In the genomic region with DNA sequence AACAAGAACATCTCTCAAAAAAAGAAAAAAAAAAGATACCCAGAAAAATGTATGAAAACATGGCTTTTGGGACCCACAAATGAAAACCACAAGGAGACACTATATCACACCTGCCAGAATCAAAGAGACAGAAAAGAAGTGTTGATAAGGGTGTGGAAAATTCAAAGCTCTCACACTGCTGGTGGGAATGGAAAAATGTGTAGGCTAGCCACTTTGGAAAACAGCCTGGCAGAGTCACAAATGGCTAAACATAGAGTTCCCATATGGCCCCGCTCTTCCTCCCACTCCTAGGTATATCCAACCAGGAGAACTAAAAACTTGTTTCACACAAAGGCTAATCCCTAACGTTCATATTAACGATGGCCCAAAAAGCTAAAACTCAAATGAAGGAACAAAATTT, we compare ENCODE assay signal across 29 mouse cellular contexts.
DNase-seq lines count a peak whose midpoint lies in the region; ATAC-seq and TF ChIP-seq lines count a peak whose summit lies in the region.
"Had no signal": no experiment of that assay in that cellular context is flagged by ENCODE, and none has a peak within 500 bp of the region (broad histone marks: within the 10 kb centered on the region; RNA-seq: fewer than 3 reads in every experiment).

No protein-coding gene starts in this region.

- WGBS in midbrain, embryonic 14.5 days, result 89% methylated on average over 3 of the region's 3 CpGs

- peak overlapping the region; percentile 40; the same call in 1 of the 2 replicates for H3K27ac ChIP-seq in left cerebral cortex, adult 2 months
- H3K27ac ChIP-seq in midbrain, embryonic 14.5 days (replicated peaks; ENCODE audit: low read depth, low read length), result no peak overlapping the region
- H3K27ac ChIP-seq: embryonic facial prominence, embryonic 12.5 days; hindbrain, embryonic 13.5 days; liver, embryonic 14.5 days; macrophage; midbrain, embryonic 13.5 days; stomach, embryonic 15.5 days had no signal

- ATAC-seq in frontal cortex, adult (ENCODE audit: low TSS enrichment), result peak; percentile 92
- no peak for ATAC-seq in midbrain, embryonic 14.5 days (ENCODE audit: low FRiP score, low TSS enrichment)
- ATAC-seq: forebrain, embryonic 16.5 days; midbrain, embryonic 13.5 days; Patski had no signal

- H3K4me2 ChIP-seq in midbrain, embryonic 14.5 days (ENCODE audit: low read length), result no peak overlapping the region
- H3K4me2 ChIP-seq: embryonic facial prominence, embryonic 12.5 days; heart, embryonic 11.5 days; hindbrain, embryonic 13.5 days; midbrain, embryonic 13.5 days; stomach, embryonic 15.5 days had no signal

- no peak overlapping the region for H3K9ac ChIP-seq in midbrain, embryonic 14.5 days (replicated peaks; ENCODE audit: low read length)
- H3K9ac ChIP-seq: embryonic facial prominence, embryonic 12.5 days; hindbrain, embryonic 13.5 days; liver, embryonic 14.5 days; midbrain, embryonic 13.5 days; stomach, embryonic 15.5 days had no signal

- H3K4me3 ChIP-seq in left cerebral cortex, adult 2 months, result no peak overlapping the region
- H3K4me3 ChIP-seq in midbrain, embryonic 14.5 days (replicated peaks; ENCODE audit: low read depth, low read length), result no peak overlapping the region
- H3K4me3 ChIP-seq: embryonic facial prominence, embryonic 12.5 days; hindbrain, embryonic 13.5 days; midbrain, embryonic 13.5 days; stomach, embryonic 15.5 days had no signal

- no peaks in the 10 kb centered on the region for H3K9me3 ChIP-seq in midbrain, embryonic 14.5 days (ENCODE audit: control insufficient read depth, low read length)
- H3K9me3 ChIP-seq: embryonic facial prominence, embryonic 12.5 days; hindbrain, embryonic 13.5 days; midbrain, embryonic 13.5 days; stomach, embryonic 15.5 days had no signal

- DNase-seq in frontal cortex, postnatal 25 days (ENCODE audit: low spot score in 2 of 2), result no peak
- no peak for DNase-seq in left cerebral cortex, adult 2 months (ENCODE audit: extremely low spot score in 1 of 2, low spot score in 2 of 2)
- no peak for DNase-seq in left cerebral cortex, postnatal 4 days
- peak; percentile 31 for DNase-seq in CD4-positive helper T cell, adult 2 months (ENCODE audit: low read depth, low spot score)
- peak; percentile 14 to 55 for DNase-seq in right cerebral cortex, postnatal 36 days (ENCODE audit: low spot score in 2 of 2)
- no peak for DNase-seq in midbrain, embryonic 14.5 days
- DNase-seq: adrenal gland, postnatal 14 days; cerebellum, adult 11-12 months; cerebellum, adult 9-11 months; embryo, embryonic 11 days; gastrocnemius, postnatal 36 days; heart, adult 18-20 months; heart, postnatal 4 days; kidney, adult 11 months; kidney, postnatal 14 days; liver; lung, adult 2 months; lung, postnatal 10 days; thymus, postnatal 14 days had no signal

- no peak for TF ChIP-seq CTCF in left cerebral cortex, adult 2 months (IDR thresholded peaks at IDR 0.05)

- H3K27me3 ChIP-seq in midbrain, embryonic 14.5 days (ENCODE audit: control insufficient read depth, insufficient read depth, low read length), result no peaks in the 10 kb centered on the region
- H3K27me3 ChIP-seq: hindbrain, embryonic 13.5 days; Patski; stomach, embryonic 15.5 days had no signal

- no peaks in the 10 kb centered on the region for H3K36me3 ChIP-seq in midbrain, embryonic 14.5 days (ENCODE audit: control insufficient read depth, insufficient read depth, low read length)
- H3K36me3 ChIP-seq: embryonic facial prominence, embryonic 12.5 days; hindbrain, embryonic 13.5 days; midbrain, embryonic 13.5 days; stomach, embryonic 15.5 days had no signal

- intact Hi-C loops in left cerebral cortex, adult 2 months (cut with DNase I), result loop anchor here (2.0 kb wide), 1 partner anchor 16 kb away; no protein-coding TSS in a partner anchor
- intact Hi-C loops in left cerebral cortex, postnatal 4 days (cut with DNase I), result no loop called here

- H3K4me1 ChIP-seq in midbrain, embryonic 14.5 days (ENCODE audit: control insufficient read depth, insufficient read depth, low read length), result peaks cover 12% of the 10 kb centered on the region; the same call in 1 of the 2 replicates
- H3K4me1 ChIP-seq: stomach, embryonic 15.5 days had no signal

Comparison
In these comparisons a context has a peak if more than half of its experiments do, and no peak if none do; other contexts are left out.
1. DNase-seq: peak in CD4-positive helper T cell, adult 2 months (single experiment) and right cerebral cortex, postnatal 36 days (2 of 2); none in frontal cortex, postnatal 25 days (0 of 2), left cerebral cortex, adult 2 months (0 of 2), left cerebral cortex, postnatal 4 days (single experiment) and midbrain, embryonic 14.5 days (single experiment).